Mouse (Mus musculus) MEL (cell line): Measurements from ENCODE around the gene Sertad1. TPM values are rescaled to one million over a fixed set of nuclear protein-coding genes. Genes with fewer than 3 reads are reported as not detected.
A peak's percentile ranks its signal among the peaks of the same experiment; 100 is the strongest.

Experiments used
- DNase-seq: peaks from one replicate; pipeline ENCODE4 v3.0.0; 2011; ENCODE audit warnings: low read depth, low spot score
- H3K27ac ChIP-seq: 2 replicates; pipeline ENCODE4 v1.5.1; 2012; ENCODE audit warnings: low read depth, mild to moderate bottlenecking, control low read depth, low read length, moderate library complexity; ENCODE audit not compliant: control insufficient read depth
- H3K27me3 ChIP-seq, 2 experiments: fragments of 150-350 bp in 1 of 2; sonication (generic) in 1 of 2; 2 replicates each; pipeline ENCODE4 v1.6.1; 2012; ENCODE audit warnings: low read length in 2 of 2, mild to moderate bottlenecking in 2 of 2, improper control_type of control experiment in 1 of 2, moderate library complexity in 1 of 2; ENCODE audit not compliant: insufficient read depth in 2 of 2, control insufficient read depth in 1 of 2
- H3K36me3 ChIP-seq, 2 experiments: 2 replicates each; pipeline ENCODE4 v1.6.1; 2012 to 2014; ENCODE audit warnings: low read length in 2 of 2, improper control_type of control experiment in 1 of 2, inconsistent platforms in 1 of 2, mild to moderate bottlenecking in 1 of 2; ENCODE audit not compliant: insufficient read depth in 2 of 2, control insufficient read depth in 1 of 2
- H3K4me1 ChIP-seq, 2 experiments: fragments of 150-350 bp in 1 of 2; sonication (generic) in 1 of 2; 2 replicates each; pipeline ENCODE4 v1.6.1; 2012; ENCODE audit warnings: low read length in 2 of 2, improper control_type of control experiment in 1 of 2, mild to moderate bottlenecking in 1 of 2; ENCODE audit not compliant: insufficient read depth in 2 of 2, control insufficient read depth in 1 of 2
- H3K4me3 ChIP-seq, 2 experiments: fragments of 150-350 bp in 1 of 2; sonication (generic) in 1 of 2; 2 replicates each; pipeline ENCODE4 v1.5.1; 2012; ENCODE audit warnings: low read depth in 2 of 2, low read length in 2 of 2, mild to moderate bottlenecking in 2 of 2, moderate library complexity in 2 of 2, control low read depth in 1 of 2, improper control_type of control experiment in 1 of 2; ENCODE audit not compliant: control insufficient read depth in 1 of 2, insufficient read depth in 1 of 2
- H3K79me2 ChIP-seq: 2 replicates; pipeline ENCODE4 v1.6.1; 2012; ENCODE audit warnings: mild to moderate bottlenecking, low read length, moderate library complexity; ENCODE audit not compliant: control insufficient read depth, poor library complexity, insufficient read depth
- H3K9ac ChIP-seq: 2 replicates; pipeline ENCODE4 v1.6.1; 2012; ENCODE audit warnings: low read depth, mild to moderate bottlenecking, control low read depth, low read length, moderate library complexity; ENCODE audit not compliant: control insufficient read depth, poor library complexity, severe bottlenecking
- H3K9me3 ChIP-seq: fragments of 150-350 bp; sonication (generic); replicated peaks from 2 replicates; pipeline ENCODE4 v1.6.1; 2012; ENCODE audit warnings: mild to moderate bottlenecking, low read length, improper control_type of control experiment, moderate library complexity; ENCODE audit not compliant: insufficient read depth
- BHLHE40 ChIP-seq: IDR thresholded peaks from 2 replicates; pipeline ENCODE4 v1.6.1; 2012; ENCODE audit warnings: low read depth, mild to moderate bottlenecking, inconsistent platforms, low read length, improper control_type of control experiment, borderline replicate concordance
- CHD1 ChIP-seq: IDR thresholded peaks from 2 replicates; pipeline ENCODE4 v1.6.1; 2012; ENCODE audit warnings: low read depth, mild to moderate bottlenecking, inconsistent platforms, low read length, improper control_type of control experiment
- CTCF ChIP-seq, 3 experiments: IDR thresholded peaks in 2 of 3; conservative IDR thresholded peaks in 1 of 3; 2 replicates each; pipeline ENCODE4 v1.5.1; 2011 to 2012; ENCODE audit warnings: low read length in 3 of 3, low read depth in 2 of 3, mild to moderate bottlenecking in 2 of 3, improper control_type of control experiment in 1 of 3, inconsistent platforms in 1 of 3, mixed read lengths in 1 of 3, moderate library complexity in 1 of 3; ENCODE audit not compliant: control insufficient read depth in 1 of 3, insufficient read depth in 1 of 3, poor library complexity in 1 of 3, severe bottlenecking in 1 of 3
- E2F4 ChIP-seq: IDR thresholded peaks from 2 replicates; pipeline ENCODE4 v1.6.1; 2011; ENCODE audit warnings: low read depth, low read length, improper control_type of control experiment, borderline replicate concordance
- ELF1 ChIP-seq: IDR thresholded peaks from 2 replicates; pipeline ENCODE4 v1.6.1; 2014; ENCODE audit warnings: low read depth, mild to moderate bottlenecking, inconsistent platforms, low read length, improper control_type of control experiment, moderate library complexity
- EP300 ChIP-seq, 2 experiments: IDR thresholded peaks; 2 replicates each; pipeline ENCODE4 v1.6.1; 2011; ENCODE audit warnings: improper control_type of control experiment in 2 of 2, low read length in 2 of 2, low read depth in 1 of 2, mild to moderate bottlenecking in 1 of 2
- ETS1 ChIP-seq: IDR thresholded peaks from 2 replicates; pipeline ENCODE4 v1.6.1; 2012; ENCODE audit warnings: low read depth, mild to moderate bottlenecking, inconsistent platforms, low read length, improper control_type of control experiment, moderate library complexity
- GABPA ChIP-seq: IDR thresholded peaks from 2 replicates; pipeline ENCODE4 v1.6.1; 2012; ENCODE audit warnings: low read depth, mild to moderate bottlenecking, inconsistent platforms, low read length, improper control_type of control experiment, moderate library complexity
- GATA1 ChIP-seq: IDR thresholded peaks from 2 replicates; pipeline ENCODE4 v1.6.1; 2011; ENCODE audit warnings: low read depth, low read length, improper control_type of control experiment
- JUND ChIP-seq: IDR thresholded peaks from 2 replicates; pipeline ENCODE4 v1.6.1; 2011; ENCODE audit warnings: low read depth, mild to moderate bottlenecking, improper control_type of control experiment, low read length
- MEF2A ChIP-seq: IDR thresholded peaks from 2 replicates; pipeline ENCODE4 v1.6.1; 2014; ENCODE audit warnings: low read depth, mild to moderate bottlenecking, inconsistent platforms, low read length, improper control_type of control experiment; ENCODE audit not compliant: poor library complexity, insufficient replicate concordance, severe bottlenecking; ENCODE audit errors: extremely low read depth
- MXI1 ChIP-seq: IDR thresholded peaks from 2 replicates; pipeline ENCODE4 v1.6.1; 2011; ENCODE audit warnings: mild to moderate bottlenecking, low read depth, low read length, improper control_type of control experiment
- MYB ChIP-seq: IDR thresholded peaks from 2 replicates; pipeline ENCODE4 v1.6.1; 2011; ENCODE audit warnings: mild to moderate bottlenecking, low read depth, low read length, improper control_type of control experiment
- MYC ChIP-seq: IDR thresholded peaks from 2 replicates; pipeline ENCODE4 v1.6.1; 2011; ENCODE audit warnings: low read depth, mild to moderate bottlenecking, low read length, improper control_type of control experiment, moderate library complexity
- NELFE ChIP-seq: IDR thresholded peaks from 2 replicates; pipeline ENCODE4 v1.6.1; 2011; ENCODE audit warnings: low read depth, low read length, improper control_type of control experiment
- POLR2AphosphoS2 ChIP-seq: IDR thresholded peaks from 2 replicates; pipeline ENCODE4 v1.6.1; 2011; ENCODE audit warnings: low read length, improper control_type of control experiment
- RCOR1 ChIP-seq: IDR thresholded peaks from 2 replicates; pipeline ENCODE4 v1.6.1; 2012; ENCODE audit warnings: low read depth, mild to moderate bottlenecking, inconsistent platforms, low read length, improper control_type of control experiment
- SIN3A ChIP-seq: IDR thresholded peaks from 2 replicates; pipeline ENCODE4 v1.6.1; 2012; ENCODE audit warnings: low read length, improper control_type of control experiment, inconsistent platforms
- SMC3 ChIP-seq: IDR thresholded peaks from 2 replicates; pipeline ENCODE4 v1.6.1; 2011; ENCODE audit warnings: low read depth, low read length, improper control_type of control experiment
- TAL1 ChIP-seq: IDR thresholded peaks from 2 replicates; pipeline ENCODE4 v1.6.1; 2012; ENCODE audit warnings: mild to moderate bottlenecking, inconsistent platforms, low read length, moderate library complexity, mixed read lengths
- TBP ChIP-seq: IDR thresholded peaks from 2 replicates; pipeline ENCODE4 v1.8.0; 2011; ENCODE audit warnings: low read depth, low read length, improper control_type of control experiment
- TCF12 ChIP-seq: IDR thresholded peaks from 2 replicates; pipeline ENCODE4 v1.6.1; 2014; ENCODE audit warnings: low read depth, mild to moderate bottlenecking, inconsistent platforms, low read length, improper control_type of control experiment, moderate library complexity
- UBTF ChIP-seq: IDR thresholded peaks from 2 replicates; pipeline ENCODE4 v1.6.1; 2012; ENCODE audit warnings: low read depth, mild to moderate bottlenecking, inconsistent platforms, low read length, improper control_type of control experiment, moderate library complexity, borderline replicate concordance; ENCODE audit not compliant: insufficient read depth
- USF1 ChIP-seq: IDR thresholded peaks from 2 replicates; pipeline ENCODE4 v1.6.1; 2014; ENCODE audit warnings: low read depth, mild to moderate bottlenecking, inconsistent platforms, low read length, improper control_type of control experiment, moderate library complexity
- USF2 ChIP-seq, 2 experiments: IDR thresholded peaks; 2 replicates each; pipeline ENCODE4 v1.6.1; 2011 to 2012; ENCODE audit warnings: improper control_type of control experiment in 2 of 2, low read length in 2 of 2, borderline replicate concordance in 1 of 2, inconsistent platforms in 1 of 2, low read depth in 1 of 2, mild to moderate bottlenecking in 1 of 2; ENCODE audit not compliant: insufficient read depth in 1 of 2
- ZNF384 ChIP-seq: IDR thresholded peaks from 2 replicates; pipeline ENCODE4 v1.6.1; 2012; ENCODE audit warnings: low read depth, mild to moderate bottlenecking, inconsistent platforms, low read length, improper control_type of control experiment
- polyA plus RNA-seq, 2 experiments: library from polyadenylated mRNA; stranded (reverse) in 1 of 2; unstranded in 1 of 2; fragments of >175 nt in 1 of 2; fragments of >200 nt in 1 of 2; gene quantifications; 2 replicates each; pipeline versions ENCODE4 v1.2.1 to v1.2.4; 2012; ENCODE audit warnings: low replicate concordance in 2 of 2, low read depth in 1 of 2; ENCODE audit not compliant: insufficient read length in 2 of 2, insufficient read depth in 1 of 2, missing spikeins in 1 of 2
- total RNA-seq: library from RNA; depleted of rRNA; stranded (reverse); fragments of 300-350 nt; gene quantifications from 2 replicates; pipeline ENCODE4 v1.2.3, GENCODE M21; 2012

The Sertad1 gene
- total and polyA plus RNA-seq, 3 experiments, result 9.9 to 10.6 TPM; not detected in 1

- Histone ChIP-seq H3K27me3 (no peaks in the 10 kb centered on the region), H3K36me3 (peaks cover 0 to 26% of the 10 kb centered on the region in 2 experiments; a peak in 3 of 4 replicates), H3K4me1 (peaks cover 6 to 11% of the 10 kb centered on the region in 2 experiments), H3K9ac (no peak overlapping the region), H3K9me3 (no peaks in the 10 kb centered on the region), H3K4me3 (no peak overlapping the region), H3K27ac (peak overlapping the region; percentile 24; the same call in 1 of the 2 replicates), H3K79me2 (peaks cover 5% of the 10 kb centered on the region; the same call in 1 of the 2 replicates)
- DNase-seq, result no peak
- TF ChIP-seq E2F4, result no peak
- TF ChIP-seq GATA1, result peak; percentile 46; the same call in 1 of the 2 replicates
- peak; percentile 35; the same call in 1 of the 2 replicates for TF ChIP-seq MYB
- peak; percentile 46 for TF ChIP-seq TCF12
- peak; percentile 91 for TF ChIP-seq BHLHE40
- TF ChIP-seq EP300 (IDR thresholded peaks at IDR 0.05; ENCODE audit: low read depth in 1 of 2, low read length in 2 of 2), result peak in 1 of 2 experiments; percentile 71; a peak in 1 of 4 replicates
- peak; percentile 54 for TF ChIP-seq SIN3A
- TF ChIP-seq MXI1, result peak; percentile 76
- TF ChIP-seq MYC, result 0 out of 2 replicates have a peak, but pooled peaks have one; percentile 13
- no peak for TF ChIP-seq NELFE
- no peak; the same call in 1 of the 2 replicates for TF ChIP-seq TAL1
- TF ChIP-seq MEF2A, result no peak
- no peak for TF ChIP-seq TBP
- no peak for TF ChIP-seq POLR2AphosphoS2
- peak; percentile 59 for TF ChIP-seq ETS1
- peak; percentile 79 for TF ChIP-seq USF1
- peak; percentile 34; the same call in 1 of the 2 replicates for TF ChIP-seq RCOR1
- no peak for TF ChIP-seq GABPA
- TF ChIP-seq SMC3, result no peak
Measured at GRCm38 (mm10) chr7:27459640-27460039, 27.1 kb upstream of the Sertad1 start.

DNA sequence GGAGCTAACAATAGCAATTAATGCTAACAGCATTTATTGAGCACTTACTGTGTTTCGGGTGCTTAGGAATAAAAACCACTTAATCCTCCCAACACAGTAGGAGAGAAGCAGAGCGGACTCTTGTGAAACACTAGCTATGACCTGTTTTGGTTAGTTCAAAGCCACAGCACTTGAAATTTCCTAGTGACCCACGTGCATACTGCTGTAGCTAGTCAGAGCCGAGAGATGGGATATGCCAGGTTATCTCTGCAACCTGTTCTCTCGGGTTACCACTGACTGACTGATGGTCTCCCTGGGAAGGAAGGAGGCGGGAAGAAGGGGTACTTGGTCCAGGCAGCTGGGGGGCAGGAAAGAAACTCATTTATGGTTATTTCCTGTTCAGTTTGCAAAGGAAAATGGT is 26.2 kb upstream of the Sertad1 start:
- H3K4me3 ChIP-seq, result no peak overlapping the region
- TF ChIP-seq JUND, result no peak
- no peak for TF ChIP-seq TAL1
- no peak for TF ChIP-seq CTCF (IDR thresholded peaks at IDR 0.05 in 2 of 3, conservative IDR thresholded peaks at IDR 0.05 in 1 of 3; ENCODE audit: control insufficient read depth in 1 of 3, insufficient read depth in 1 of 3, low read depth in 2 of 3, low read length in 3 of 3, poor library complexity in 1 of 3, severe bottlenecking in 1 of 3)
- no peak for TF ChIP-seq ELF1
- no peak for TF ChIP-seq USF2 (IDR thresholded peaks at IDR 0.05; ENCODE audit: borderline replicate concordance in 1 of 2, insufficient read depth in 1 of 2, low read depth in 1 of 2, low read length in 2 of 2)
- TF ChIP-seq ZNF384, result no peak
- no peak for TF ChIP-seq CHD1
- no peak for TF ChIP-seq UBTF
- TF ChIP-seq SIN3A, result no peak
- H3K79me2 ChIP-seq, result peaks cover 5% of the 10 kb centered on the region; the same call in 1 of the 2 replicates
- no peak overlapping the region for H3K9ac ChIP-seq
- H3K9me3 ChIP-seq, result no peaks in the 10 kb centered on the region
- H3K36me3 ChIP-seq, result peaks cover 0 to 22% of the 10 kb centered on the region in 2 experiments; a peak in 3 of 4 replicates
- no peak for DNase-seq
- H3K4me1 ChIP-seq, result peaks cover 5 to 10% of the 10 kb centered on the region in 2 experiments
- no peak overlapping the region for H3K27ac ChIP-seq
- H3K27me3 ChIP-seq, result no peaks in the 10 kb centered on the region
